Mouse (Mus musculus) lung, adult 2 months (tissue): Measurements from ENCODE around the gene Plppr2.

Source experiments
- CTCF ChIP-seq: fragments of 200-500 bp; IDR thresholded peaks from 2 replicates; pipeline ENCODE4 v1.5.1; 2011; ENCODE audit warnings: mild to moderate bottlenecking, low read length, control low read depth; ENCODE audit not compliant: insufficient read depth
- POLR2A ChIP-seq: fragments of 200-500 bp; IDR thresholded peaks from 2 replicates; pipeline ENCODE4 v1.6.1; 2011; ENCODE audit warnings: low read depth, mild to moderate bottlenecking, control low read depth, low read length, borderline replicate concordance; ENCODE audit errors: extremely low read depth

- TF ChIP-seq CTCF (no peak), POLR2A (no peak)
These were observed 25.2 kb downstream of the Plppr2 start for GRCm38 (mm10) chr9:21962010-21962409.
